Mouse (Mus musculus) T-cell, adult 66 days (primary cell): ENCODE measurements around the gene Rps27rt. TPM values are rescaled to one million over a fixed set of nuclear protein-coding genes. Genes with fewer than 3 reads are reported as not detected.

ENCODE experiments used
- total RNA-seq, 2 experiments: library from RNA; stranded (reverse); gene quantifications; 3 replicates in 1 of 2; 4 replicates in 1 of 2; pipeline ENCODE4 v1.2.4; 2023

The Rps27rt gene
- total RNA-seq: 100 to 1,000 TPM; 210 to 219 TPM

DNA sequence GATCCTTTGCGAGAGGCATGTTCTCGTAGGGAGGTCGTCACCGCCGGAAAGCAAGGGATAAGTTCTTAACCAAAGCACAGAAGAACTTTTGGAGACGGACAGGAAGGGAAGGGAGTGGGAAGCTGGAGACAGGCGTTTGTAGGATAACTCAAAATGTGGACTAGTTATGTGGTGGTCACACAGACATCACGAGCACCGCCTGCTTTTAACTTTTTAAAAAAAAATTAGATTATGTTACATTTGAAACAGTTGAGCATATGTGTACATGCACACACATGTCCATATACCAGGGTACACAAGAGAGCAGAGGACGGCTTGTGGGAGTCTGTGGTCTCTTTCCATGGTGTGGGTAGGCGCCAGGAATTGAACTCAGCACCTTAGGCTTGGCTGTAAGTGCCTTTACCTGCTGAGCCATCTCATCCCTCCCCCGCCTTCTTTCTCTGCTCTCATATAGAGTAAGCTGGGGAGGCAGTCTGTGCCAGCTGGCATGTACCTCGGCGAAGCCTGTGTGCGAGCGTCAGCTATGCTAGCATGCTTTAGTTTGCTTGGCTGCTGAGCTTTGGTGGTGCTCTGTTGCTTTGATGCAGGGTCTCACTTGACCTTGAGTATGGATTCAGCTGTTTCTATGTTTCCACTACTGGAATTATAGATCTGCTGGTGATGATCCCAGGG, at the start of gene Rps27rt:
Rps27rt (minus strand) TSS at position 51 of the 672 bp plus-strand sequence.

DNA sequence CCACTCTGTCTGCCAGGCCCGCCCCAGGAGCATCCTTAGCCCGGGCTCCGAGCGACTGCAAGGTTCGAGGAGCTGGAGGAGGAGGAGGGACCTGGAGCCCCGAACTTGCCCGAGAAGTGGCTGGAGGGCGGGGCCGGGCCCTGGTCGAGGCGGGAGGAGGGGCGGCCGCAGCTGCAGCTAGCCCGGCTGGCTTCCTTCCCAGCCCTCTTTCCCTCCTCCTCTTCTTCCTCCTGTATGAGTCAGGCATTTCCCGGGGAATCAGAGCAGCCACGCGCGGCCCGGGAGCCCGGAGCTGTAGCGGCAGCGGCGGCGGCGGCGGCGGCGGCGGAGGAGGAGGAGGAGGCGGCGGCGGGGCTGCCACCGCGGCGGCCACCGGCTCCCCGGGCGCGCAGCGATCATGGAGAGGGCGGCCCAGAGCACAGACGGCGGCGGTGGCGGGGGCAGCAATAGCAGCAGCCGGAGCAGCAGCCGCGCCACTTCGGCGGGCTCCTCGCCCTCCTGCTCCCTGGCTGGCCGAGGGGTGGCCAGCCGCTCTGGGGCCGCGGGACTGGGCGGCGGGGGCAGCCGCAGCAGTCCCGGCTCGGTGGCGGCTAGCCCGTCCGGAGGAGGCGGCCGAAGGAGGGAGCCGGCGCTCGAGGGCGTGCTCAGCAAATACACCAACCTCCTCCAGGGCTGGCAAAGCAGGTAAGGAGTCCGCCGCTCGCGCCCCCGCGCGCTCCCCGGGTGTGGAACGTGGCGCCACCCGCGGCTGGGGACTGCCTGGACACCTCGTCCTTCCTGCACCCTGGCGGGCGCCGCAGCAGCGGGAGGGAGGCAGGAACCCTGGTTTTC, 4.0 kb downstream of the Rps27rt start, which contains the start of gene Osbpl10:
Osbpl10 (plus strand) TSS at position 289 of the 831 bp plus-strand sequence.

DNA sequence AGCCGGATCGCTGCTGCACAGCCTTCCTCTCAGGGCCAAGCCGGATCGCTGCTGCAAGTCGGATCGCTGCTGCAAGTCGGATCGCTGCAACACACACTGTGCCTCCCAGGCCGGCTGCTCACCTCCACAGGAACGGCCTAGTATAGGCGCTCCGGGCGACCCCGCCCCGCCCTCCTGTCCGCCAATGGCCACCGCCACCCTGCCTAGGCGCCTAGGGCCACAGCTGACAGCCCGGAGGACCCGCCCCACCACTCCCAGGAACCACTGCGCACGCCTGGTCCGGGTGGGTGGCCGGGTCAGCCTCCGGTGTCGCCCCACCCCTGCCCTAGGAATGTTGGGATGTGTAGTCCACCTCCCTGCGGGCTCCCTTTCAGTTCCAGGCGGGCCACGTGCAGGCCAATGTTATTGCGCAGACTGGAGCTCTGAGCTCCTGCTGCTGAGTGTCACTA, 48.8 kb downstream of the Rps27rt start, which contains the start of gene Gpd1l:
Gpd1l (minus strand) TSS at position 265 of the 449 bp plus-strand sequence.

Other genes with a start within 250 kb of the Rps27rt start
- 10 to 100 TPM; 65.4 to 83.6 TPM for gene Cmtm7, start 200.9 kb downstream of the Rps27rt start, total RNA-seq
- not detected for gene Cmtm8, start 138.6 kb downstream of the Rps27rt start, total RNA-seq
- 10 to 100 TPM; 40.9 to 41.0 TPM for gene Gpd1l, start 48.8 kb downstream of the Rps27rt start, total RNA-seq
- gene Osbpl10, start 4.2 kb downstream of the Rps27rt start, total RNA-seq: not detected